Mouse (Mus musculus) adipocyte (in vitro differentiated cells): ENCODE results near the gene Ttll11.

Experiments used
- DNase-seq: peaks from one replicate; pipeline ENCODE4 v3.0.0-alpha.2; 2016; ENCODE audit warnings: low spot score

Ttll11 gene

DNA sequence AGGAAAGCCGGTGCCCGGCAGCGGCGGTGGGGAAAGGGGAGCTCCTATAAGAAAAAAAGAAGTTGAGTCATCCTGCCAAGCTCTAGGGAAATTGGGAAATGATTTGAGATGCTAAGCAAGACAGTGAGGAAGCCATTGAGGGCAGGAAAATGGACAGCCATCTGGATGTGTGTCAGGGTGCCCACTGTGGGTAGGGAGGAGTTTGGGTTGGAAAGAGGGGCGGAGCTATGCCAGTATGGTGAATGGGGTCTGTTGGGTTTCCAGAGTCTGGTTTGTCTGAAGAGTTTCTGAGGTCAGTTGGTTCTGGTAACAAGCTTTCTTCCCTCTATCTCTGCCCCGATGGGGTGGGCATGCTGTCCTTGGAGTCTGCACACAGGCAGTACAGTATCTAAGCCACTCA is 256.4 kb downstream of the Ttll11 start:
- no peak for DNase-seq

DNA sequence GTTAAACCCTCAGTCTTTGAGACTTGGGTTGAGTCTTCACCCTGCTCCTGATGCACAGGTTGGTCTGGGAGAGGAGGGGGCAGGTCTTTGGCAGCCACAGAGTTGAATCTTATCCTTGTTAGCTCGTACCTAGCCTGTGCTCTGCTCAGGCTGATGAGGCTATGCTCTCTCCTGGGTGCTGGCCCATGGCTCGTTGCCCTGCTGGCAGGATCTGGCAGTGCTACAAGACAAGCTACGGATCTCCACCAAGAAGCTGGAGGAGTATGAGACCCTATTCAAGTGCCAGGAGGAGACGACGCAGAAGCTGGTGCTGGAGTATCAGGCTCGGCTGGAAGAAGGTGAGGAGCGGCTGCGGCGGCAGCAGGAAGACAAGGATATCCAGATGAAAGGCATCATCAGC is 256.9 kb downstream of the Ttll11 start:
- DNase-seq = no peak

DNA sequence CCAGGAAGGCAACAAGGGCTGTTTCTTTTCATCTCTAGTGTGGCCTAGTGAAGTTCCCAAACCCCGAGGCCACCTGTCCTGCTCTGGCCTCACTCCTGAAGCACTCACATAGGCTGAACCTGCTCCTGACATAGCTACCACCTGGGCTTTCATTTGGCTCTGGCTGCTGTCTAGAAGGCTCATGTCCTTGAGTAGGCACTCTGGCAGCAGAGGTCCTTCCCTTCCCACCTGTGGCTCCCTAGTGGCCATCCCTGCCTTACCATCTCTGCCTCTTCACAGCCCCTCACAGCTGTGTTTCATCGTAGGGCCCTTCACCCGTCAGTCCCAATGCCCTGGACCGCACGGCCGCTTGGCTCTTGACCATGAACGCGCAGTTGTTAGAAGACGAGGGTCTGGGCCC is 258.8 kb downstream of the Ttll11 start:
- DNase-seq = no peak

DNA sequence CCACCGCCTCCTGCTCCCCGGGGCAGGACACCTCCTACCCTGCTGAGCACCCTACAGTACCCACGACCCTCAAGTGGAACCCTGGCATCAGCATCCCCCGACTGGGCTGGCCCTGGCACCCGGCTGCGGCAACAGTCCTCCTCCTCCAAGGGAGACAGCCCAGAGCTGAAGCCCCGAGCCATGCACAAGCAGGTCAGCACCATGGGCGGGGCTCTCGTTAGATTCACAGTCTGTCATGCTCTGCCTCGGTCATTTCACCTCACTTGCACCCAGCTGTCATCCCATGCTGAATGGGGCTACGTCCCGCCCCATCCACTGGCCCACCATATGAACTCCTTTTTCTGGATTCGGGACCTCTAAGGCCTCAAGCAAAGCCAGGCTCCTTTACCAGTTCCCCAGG is 259.2 kb downstream of the Ttll11 start:
- DNase-seq = no peak

DNA sequence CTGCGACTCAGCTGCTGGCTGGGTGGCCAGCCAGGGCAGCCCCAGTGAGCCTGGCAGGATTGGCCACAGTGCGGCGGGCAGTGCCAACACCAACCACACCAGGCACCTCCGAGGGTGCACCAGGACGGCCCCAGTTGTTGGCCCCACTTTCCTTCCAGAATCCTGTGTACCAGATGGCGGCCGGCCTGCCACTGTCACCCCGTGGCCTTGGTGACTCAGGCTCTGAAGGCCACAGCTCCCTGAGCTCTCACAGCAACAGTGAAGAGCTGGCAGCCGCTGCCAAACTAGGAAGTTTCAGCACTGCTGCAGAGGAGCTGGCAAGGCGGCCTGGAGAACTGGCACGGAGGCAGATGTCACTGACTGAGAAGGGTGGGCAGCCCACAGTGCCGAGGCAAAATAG is 259.6 kb downstream of the Ttll11 start:
- peak; percentile 49 for DNase-seq

DNA sequence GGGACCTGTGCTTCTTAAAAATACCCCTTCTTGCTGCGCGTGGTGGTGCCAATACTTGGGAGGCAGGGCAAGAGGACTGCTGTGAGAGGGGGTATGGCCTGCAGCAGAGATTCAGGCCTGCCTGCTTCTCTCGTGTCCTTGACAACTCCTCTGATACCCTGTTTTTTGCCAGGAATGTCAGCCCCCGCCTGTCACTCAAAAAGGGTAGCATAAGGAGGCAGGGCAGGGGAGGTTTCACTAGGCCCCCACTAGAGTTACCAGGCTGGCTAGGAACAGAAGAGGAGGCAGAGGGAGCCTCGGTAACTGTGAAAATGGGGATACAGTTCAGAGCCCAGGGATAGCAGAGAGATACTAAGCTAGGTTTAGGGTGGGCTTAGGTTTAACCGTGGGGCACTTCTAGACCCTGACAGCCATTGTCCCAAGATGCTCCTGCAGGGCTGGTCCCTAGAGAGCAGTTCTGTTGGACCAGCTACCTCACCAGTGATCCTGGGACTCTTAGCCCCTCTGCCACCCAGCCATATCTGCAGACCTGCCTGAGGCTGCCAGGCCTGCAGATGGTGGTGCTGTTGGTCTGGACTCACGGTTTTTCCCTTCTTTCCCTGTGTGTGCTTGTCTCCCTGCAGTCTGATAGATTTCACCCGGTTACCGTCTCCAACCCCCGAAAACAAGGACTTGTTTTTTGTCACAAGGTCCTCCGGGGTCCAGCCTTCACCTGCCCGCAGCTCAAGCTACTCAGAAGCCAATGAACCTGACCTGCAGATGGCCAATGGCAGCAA is 260.3 kb downstream of the Ttll11 start:
- DNase-seq = no peak

DNA sequence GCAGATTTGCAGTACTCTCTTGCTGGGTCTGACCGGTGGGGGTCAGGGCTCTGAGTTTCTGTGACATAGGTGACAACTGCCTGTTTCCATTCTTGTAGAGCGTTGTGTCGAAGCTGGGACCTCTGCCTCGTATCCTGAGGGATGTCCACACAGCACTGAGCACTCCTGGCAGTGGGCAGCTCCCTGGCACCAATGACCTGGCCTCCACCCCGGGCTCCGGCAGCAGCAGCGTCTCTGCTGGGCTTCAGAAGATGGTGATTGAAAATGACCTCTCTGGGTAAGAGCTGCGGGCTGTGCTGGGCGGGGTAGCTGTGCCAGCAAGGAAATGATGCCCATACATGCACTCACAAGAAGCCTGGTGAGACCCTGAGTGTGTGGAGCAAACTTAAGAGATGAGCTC is 261.1 kb downstream of the Ttll11 start:
- DNase-seq = no peak

DNA sequence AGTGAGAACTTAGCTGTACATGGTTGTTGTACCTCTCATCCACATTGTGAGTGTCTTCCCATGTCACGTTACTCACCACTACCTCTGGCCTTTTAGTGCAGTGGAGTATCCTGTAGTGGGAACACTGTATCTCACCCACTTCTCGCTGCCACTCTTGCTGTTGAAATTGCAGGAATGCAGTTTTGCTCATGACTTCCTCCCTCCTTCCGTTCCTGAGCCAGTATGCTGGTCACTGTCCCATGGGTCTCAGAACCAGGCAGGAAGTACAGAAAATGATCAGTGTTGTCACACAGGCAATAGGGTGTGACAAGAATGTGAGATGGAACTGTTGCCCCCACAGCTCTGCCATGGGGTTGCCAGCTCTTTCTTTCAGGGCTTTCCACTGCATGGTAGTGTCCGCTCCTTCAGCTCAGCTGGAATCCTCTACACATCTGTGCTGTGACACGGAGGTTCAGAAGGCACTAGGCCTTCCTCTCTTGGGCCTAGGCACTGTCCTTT is 261.7 kb downstream of the Ttll11 start:
- peak; percentile 51 for DNase-seq

DNA sequence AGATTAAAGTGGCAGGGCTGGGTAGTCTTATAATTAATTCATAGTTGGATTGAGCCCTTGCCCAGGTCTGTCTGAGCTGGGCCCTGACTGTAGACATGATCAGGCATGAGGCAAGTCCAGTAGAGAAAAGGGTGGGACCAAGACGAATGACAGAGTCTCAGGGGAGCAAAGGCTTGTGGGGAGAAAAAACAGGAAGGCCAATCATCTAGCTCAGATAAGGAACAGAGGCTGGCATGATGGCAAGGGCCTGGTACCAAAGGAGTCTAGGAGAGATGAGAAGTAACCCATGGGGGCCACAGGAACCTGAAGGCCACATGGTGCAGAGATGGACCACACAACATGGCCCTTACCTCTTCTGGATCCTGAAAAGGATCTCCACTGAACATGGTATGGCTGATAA is 263.5 kb downstream of the Ttll11 start:
- no peak for DNase-seq

DNA sequence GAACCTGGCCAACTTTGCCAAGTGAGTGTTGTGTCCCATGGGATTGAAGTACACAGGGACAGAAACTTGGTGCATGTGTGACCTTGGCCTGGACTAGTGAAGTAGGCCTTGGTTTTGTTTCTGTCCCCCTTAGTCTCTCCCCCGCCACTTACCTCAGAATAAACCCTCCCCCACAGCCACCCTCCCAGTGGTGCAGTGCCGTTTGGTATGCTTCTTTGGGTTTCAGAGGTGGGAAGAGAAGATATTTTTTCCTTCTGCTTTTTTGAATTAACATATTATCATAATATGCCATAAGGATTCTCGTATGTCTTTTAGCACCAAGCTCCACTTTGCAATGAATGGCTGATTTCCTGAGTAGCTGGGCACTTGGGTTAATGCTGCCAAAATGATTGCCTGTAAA is 264.2 kb downstream of the Ttll11 start:
- no peak for DNase-seq

DNA sequence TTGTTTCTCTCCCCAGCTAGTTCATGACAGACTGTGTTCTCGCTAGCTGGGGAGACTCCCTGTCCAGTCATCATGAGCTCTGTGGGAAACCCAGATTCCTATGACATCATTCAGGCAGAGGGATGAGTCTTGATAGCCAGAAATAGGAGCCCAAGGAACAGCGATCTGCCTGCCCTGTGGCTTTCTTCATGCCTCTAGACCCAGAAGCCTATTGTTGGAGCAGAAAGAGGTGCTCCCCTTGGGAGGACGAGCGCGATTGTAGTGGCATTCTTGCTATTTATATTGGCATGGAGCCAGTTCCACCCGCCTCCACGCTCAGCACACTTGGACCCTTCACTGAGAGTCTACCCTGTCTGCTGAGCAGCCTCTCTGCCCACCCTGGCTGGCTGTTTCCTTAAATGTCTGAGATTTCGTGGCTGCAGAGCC is 265.0 kb downstream of the Ttll11 start:
- DNase-seq = no peak

DNA sequence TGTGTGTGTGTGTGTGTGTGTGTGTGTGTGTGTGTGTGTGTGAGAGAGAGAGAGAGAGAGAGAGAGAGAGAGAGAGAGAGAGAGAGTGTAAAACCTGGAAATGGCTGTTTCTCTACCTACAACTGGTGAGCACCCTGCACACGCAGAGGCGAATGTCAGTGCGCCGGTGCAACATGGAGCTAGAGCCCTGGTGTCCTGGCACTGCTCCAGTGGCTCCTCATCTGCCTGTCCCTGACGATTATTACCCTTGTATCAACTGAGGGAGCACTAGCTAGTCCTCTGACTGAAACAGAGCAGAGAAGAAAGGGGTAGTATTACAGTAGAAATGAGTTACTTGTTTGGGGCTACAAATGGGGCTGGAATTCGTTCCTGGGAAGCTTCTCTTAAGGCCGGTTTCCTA is 266.3 kb downstream of the Ttll11 start:
- DNase-seq = no peak

DNA sequence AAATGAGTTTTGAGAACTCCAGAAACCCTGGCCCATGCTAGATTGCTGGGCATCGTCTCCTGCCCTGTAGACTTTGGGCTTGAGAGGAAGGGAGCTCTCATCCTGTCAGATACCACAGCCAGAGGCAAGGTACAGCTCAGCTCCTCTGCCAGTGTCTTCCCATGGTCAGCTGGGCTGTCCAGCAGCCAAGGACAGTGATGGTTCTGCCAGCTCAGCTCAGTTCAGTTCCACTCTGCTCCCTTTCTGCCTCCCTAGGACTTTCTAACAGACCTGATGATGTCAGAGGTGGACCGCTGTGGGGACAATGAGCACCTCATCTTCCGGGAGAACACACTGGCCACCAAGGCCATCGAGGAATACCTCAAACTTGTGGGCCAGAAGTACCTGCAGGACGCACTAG is 267.1 kb downstream of the Ttll11 start:
- no peak for DNase-seq

DNA sequence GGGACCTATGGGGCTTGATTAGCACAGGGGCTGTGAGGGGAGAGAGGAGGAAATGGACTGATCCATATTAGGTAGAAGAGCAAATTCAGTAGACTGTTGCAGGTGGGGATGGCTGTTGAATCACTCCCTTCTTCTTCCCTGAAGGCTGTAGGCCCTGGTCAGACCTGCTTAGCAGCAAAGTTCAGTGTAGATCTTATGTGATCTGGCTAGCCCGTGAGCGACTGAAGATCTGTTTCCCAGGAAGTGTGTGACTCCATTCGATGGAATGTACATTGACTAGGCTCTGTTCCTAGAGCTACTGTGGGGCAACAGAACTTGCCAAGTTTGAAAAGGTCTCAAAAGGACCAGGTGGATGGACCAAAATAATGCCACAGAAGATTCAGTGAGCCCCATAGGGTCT is 276.5 kb downstream of the Ttll11 start:
- DNase-seq = no peak

DNA sequence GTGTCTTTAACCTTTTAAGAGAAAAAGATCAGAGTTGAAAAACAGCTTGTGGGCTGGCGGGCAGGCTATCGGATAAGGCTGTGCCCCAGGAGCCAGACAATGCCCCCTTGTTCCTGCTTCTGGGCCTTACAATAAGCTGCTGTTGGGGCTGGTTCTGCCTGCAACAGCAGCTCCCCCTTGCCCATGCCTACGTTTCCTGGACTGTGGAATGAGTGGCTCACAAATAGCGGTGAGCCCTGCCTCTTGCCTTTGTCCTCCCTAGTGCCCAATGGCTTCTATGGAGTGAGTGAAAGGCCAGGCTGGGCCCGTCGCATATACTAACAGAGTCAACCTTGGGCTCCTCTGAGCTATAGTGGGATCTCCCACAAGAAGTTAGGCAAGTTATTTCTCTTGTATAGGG is 277.1 kb downstream of the Ttll11 start:
- DNase-seq = no peak

DNA sequence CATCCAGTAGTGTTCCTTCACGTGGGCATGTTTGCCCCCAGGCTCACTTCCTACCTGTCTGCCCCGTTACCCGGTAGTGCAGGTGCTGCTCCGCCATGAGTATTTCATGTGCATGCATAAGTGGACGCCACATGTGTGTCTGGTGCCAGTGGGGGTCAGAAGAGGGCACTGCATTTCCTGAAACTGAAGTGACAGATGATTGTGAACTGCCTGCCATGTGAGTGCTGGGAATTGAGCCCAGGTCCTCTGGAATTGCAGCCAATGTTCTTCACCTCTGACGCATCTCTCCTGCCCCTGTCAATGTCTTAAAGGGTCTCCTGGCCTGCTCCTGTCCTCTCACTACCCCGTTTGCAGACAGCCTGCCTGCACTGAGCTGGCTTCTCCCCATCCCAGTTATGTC is 277.7 kb downstream of the Ttll11 start:
- DNase-seq = no peak
